Mouse (Mus musculus): ENCODE measurements around the gene Ankrd26. TPM values are rescaled to one million over a fixed set of nuclear protein-coding genes. Genes with fewer than 3 reads are reported as not detected.

Gene Ankrd26
- polyA plus RNA-seq, 1 experiment from 2014 or later: 17.6 TPM

DNA sequence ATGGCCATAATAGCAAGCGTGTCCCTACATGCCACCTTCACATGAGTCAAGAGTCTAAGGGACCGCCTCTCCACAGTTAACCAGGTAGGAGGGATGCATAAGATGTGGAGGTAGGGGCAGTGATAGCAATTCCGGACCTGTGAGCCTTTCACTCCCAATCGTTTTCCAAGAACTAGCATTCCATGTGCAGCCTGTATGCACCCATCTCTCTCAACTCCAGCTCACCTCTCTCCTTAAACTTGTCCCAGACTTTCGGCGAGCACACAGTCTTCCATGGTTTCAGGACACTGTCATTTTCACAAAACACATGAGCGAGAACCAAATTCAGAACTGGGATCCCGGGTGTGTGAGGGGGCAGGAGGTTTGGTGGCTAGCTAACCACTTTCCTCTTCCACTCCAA lies 107.6 kb downstream of the Ankrd26 start:
- Histone ChIP-seq H3K4me1 (ENCODE audit: insufficient read depth) (no peaks in the 10 kb centered on the region; the same call in 1 of the 2 replicates), H3K4me3 (ENCODE audit: low read depth, low read length) (peak overlapping the region; percentile 75), H3K27ac (ENCODE audit: low read depth) (no peak overlapping the region), H3K4me2 (peak overlapping the region; percentile 67), H3K9me3 (ENCODE audit: low read depth, low read length) (no peaks in the 10 kb centered on the region), H3K36me3 (ENCODE audit: insufficient read depth) (peaks cover 12% of the 10 kb centered on the region; the same call in 1 of the 2 replicates), H3K27me3 (ENCODE audit: insufficient read depth, low read length) (no peaks in the 10 kb centered on the region), H3K9ac (peak overlapping the region; percentile 83)
- TF ChIP-seq CTCF (IDR thresholded peaks at IDR 0.05; ENCODE audit: low read depth): no peak
- 24% methylated on average over 8 of the region's 8 CpGs for WGBS
- ATAC-seq (ENCODE audit: insufficient read depth) (peak; percentile 8; the same call in 1 of the 2 replicates), DNase-seq (peak; percentile 17)

Other genes starting within 250 kb of the Ankrd26 start
- 38.6 and 41.4 TPM in 2 replicates for gene Bms1, start 142.8 kb downstream of the Ankrd26 start, polyA plus RNA-seq (2014; fragmentation: Nextera tagmentation; extraction: Ambion mirVana)
- gene Zfp248, start 106.7 kb downstream of the Ankrd26 start, polyA plus RNA-seq (2014; fragmentation: Nextera tagmentation; extraction: Ambion mirVana): 8.2 and 8.3 TPM in 2 replicates
- gene Zfp9, start 82.9 kb downstream of the Ankrd26 start, polyA plus RNA-seq (2014; fragmentation: Nextera tagmentation; extraction: Ambion mirVana): 13.1 and 13.4 TPM in 2 replicates

Measured in lung, embryonic 14.5 days (tissue).